Mouse (Mus musculus) gastrocnemius, postnatal 10 days (tissue): ENCODE results near the gene Bri3bp. TPM values are rescaled to one million over a fixed set of nuclear protein-coding genes. Genes with fewer than 3 reads are reported as not detected.
"Not testable (repeated sequence)": the region's sequence is repeated elsewhere in the genome, so short reads cannot be mapped to it uniquely, and the experiment has no call there.

ENCODE experiments used
- DNase-seq: peaks from one replicate; pipeline ENCODE4 v3.0.0; 2021; ENCODE audit warnings: mixed read lengths
- long read RNA-seq, 2 experiments: library from polyadenylated mRNA; stranded (forward); transcript quantifications; one replicate each; pipeline ENCODE4 v2.0.0; 2021
- total RNA-seq, 2 experiments: library from RNA; stranded (reverse); gene quantifications; 2 replicates each; pipeline ENCODE4 v1.2.3; 2021

Gene Bri3bp
- 1 to 10 TPM; 7.6 to 8.0 TPM for total RNA-seq
- long read RNA-seq, experiment 1, full-length matches to known transcripts, result 12 of 12 reads
- long read RNA-seq, experiment 1, partial matches to known transcripts, result 0 of 12 reads
- long read RNA-seq, experiment 1, other reads (novel, unspliced or antisense), result 0 of 12 reads
- long read RNA-seq, experiment 2, full-length matches to known transcripts, result 12 of 13 reads
- long read RNA-seq, experiment 2, partial matches to known transcripts, result 0 of 13 reads
- long read RNA-seq, experiment 2, other reads (novel, unspliced or antisense), result 1 of 13 reads

DNA sequence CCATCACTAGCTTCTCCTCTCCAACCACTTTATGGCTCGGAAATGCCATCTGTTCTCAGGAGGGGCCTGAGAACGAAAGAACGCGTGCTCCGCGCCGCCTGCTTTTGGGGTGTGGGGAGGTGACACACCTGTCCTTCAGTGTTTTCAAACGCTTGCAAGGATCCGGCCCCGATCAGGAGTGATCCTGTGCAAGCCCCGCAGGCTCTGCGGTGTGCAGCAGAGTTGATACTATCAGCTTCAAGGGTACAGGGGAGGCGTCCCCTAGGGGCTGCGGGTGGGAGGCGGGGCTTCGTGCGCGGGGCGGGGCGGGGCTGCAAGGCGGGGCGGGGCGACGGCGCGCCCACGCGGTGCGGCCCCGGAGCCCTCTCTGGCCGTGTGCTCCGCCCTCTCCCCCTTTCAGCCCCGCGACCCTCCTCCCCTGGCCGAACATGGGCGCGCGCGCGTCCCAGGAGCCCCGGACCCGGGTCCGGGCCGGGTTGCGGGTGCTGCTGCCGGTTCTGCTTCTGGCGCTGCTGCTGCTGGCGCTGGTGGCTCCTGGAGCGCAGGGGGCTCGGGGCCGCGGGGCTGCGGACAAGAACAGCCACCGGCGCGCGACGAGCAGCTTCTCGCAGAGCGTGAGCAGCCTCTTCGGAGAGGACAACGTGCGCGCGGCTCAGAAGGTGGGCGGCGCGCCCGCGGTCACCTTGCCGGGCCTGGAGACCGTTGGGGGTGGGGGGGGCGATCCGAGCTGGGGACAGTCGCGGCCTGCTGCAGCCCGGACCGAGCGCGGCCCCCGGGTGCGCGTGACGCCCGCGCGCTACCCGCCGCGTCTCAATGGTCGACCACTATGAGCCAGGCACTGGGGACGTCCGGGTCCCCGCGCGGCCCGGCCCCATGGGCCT lies at the start of gene Bri3bp:
Bri3bp (plus strand) TSS at position 335 of the 881 bp plus-strand sequence.
- DNase-seq, result peak; percentile 53

DNA sequence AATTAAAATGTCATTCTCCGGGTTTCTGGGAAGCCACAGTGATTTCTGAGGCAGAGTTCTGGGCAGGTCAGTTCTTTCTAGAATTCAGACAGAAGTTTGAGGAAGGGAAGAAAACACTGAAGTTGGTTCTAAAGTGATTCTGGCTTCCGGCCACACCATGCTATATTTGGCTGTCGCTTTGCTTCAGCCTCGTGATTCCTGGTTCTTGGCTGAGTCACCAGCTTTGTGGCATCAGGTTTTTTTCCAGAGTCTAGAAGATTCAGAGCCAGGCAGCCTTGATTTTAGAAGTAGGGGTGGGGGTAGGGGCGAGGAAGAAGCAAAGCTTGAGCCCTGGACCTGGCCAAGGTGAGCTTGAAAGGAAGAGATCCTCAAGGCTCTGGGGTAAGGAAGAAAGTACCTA lies 49.8 kb upstream of the Bri3bp start:
- no peak for DNase-seq

DNA sequence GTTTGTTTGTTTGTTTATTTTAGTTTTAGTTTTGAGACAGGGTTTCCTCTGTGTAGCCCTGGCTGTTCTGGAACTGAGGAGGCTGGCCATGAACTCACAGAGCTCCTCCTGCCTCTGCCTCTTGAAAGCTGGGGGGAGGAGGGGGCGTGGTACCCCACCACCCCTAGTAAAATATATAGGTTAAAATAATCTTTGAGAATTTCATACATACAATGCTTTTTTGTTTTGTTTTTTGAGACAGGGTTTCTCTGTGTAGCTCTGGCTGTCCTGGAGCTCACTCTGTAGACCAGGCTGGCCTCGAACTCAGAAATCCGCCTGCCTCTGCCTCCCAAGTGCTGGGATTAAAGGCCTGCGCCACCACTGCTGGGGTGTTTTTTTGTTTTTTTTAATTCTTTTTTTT lies 49.2 kb upstream of the Bri3bp start:
- not testable (repeated sequence) for DNase-seq

DNA sequence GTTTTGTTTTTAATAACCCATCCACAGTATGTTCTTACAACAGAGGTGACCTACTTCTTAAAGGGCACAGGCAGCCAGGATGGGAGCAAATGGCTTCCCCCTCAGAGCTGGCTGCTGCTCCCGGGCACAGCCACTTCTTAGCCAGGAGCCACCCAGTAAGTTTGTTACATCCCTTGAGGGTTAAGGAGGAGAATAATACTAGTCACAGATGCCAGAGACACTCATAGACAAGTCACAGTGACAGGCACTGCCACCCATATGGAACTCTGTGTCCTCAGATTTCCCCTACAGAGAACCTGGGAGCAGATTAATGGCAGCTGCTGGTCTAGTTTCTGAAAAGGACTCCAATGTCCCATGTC lies 48.8 kb upstream of the Bri3bp start:
- DNase-seq, result no peak

DNA sequence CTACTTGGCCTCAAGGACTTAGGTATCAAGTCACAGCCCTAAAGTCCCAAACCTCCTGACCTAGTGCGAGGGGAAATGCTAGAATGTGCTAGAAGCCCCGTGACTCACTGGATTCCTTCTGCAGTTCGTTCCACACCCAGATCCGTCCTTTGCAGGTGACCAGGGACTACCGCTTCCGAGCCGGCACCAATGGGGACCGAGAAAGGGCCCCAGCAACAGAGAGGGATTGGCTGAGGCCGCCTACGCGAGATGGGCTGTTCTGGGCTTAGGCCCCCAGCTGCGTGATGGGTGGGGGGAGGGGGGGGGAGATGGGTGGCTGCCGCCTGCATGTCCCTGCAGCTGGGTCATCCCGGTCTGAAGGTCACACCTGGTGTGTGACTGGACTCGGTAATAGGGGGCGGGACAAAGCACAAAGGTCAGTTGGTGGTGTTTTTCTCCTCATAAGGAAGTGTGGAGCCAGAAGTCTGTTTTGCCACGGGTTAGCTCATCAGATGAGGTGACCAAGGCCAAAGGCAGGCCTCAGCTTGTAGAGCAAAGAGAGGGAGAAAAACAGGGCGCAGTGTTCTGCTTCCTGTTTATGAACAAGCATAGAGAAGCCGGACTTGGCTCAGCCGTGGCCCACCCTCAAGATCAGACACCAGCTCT lies 48.3 kb upstream of the Bri3bp start:
- DNase-seq, result peak; percentile 92

DNA sequence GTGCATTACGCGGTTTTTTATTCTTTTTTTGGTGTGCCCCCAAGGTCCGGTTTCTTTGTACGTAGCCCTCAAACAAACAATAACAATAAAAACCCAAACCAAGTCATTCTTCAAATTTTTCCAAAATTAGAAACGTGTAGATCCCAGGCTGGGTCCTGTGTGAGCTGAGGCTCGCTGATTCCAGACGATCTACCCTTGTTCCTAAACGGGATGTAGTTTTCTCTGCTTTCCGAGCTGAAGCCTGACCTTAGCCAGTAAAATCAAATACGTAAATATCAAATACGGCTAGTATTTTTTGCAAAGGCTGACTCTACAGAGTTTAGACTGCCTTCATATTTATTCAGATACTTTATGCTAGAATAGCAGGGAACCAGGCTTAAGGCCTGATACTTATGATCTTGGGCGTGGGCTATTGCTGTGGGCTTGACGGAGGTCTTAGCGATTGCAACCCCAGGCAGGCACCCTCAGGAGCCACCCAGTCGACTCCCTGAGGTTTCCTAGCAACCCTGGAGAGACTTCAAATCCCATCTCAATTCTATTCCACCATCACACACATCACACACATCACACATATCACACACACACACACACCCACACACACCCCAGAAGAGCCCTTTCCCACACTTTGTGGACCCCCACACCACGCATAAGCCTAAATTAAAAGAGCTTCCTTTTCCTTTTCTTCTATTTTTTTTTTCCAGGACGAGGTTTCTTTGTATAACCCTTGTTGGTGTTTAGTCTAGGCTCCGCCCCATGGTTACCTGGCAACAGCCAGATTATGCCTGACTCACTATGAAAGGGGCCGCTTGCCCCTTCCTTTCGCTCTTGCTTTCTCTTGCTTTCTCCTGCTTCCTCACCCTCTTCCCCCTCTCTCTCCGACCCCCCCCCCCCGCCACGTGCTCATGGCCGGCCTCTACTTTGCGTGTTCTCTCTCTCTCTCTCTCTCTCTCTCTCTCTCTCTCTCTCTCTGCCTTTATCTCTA lies 47.5 kb upstream of the Bri3bp start:
- DNase-seq, result peak; percentile 64

DNA sequence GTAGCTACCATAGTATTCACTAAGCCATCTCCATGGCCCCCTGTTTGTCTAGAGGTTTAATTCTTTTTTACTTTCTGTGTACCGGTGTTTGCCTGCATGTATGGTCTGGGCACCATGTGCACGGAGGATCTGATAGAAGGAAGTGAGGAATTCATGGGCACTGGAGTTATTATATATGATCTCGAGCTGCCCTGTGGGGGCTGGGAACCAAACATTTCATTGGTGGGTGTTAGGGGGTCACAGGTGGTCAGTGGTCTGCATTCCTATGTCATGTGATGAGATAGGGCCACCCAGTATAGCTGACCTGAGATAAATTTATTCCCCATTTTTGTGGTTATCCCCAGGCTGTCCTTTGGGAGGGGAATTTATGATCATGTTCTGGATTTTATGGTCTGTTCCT lies 46.4 kb upstream of the Bri3bp start:
- DNase-seq, result no peak

DNA sequence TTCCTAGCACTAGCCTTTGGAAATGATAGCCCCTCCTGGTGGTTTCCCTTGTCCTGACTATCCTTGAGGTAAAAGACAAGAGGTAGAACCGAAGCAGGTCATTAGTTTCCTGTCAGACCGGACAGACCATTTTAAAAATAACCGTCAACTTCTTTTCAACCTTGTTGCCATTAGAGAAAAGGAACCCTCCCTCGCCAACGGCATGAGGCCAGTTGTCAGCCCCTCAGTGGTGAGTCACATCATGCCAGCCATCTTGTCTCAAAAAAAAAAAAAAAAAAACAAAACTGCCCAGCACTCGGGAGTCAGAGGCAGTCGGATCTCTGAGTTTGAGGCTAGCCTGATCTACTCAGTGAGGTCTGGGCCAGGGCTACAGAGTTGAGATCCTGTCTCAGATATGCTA lies 40.5 kb upstream of the Bri3bp start:
- DNase-seq, result no peak

DNA sequence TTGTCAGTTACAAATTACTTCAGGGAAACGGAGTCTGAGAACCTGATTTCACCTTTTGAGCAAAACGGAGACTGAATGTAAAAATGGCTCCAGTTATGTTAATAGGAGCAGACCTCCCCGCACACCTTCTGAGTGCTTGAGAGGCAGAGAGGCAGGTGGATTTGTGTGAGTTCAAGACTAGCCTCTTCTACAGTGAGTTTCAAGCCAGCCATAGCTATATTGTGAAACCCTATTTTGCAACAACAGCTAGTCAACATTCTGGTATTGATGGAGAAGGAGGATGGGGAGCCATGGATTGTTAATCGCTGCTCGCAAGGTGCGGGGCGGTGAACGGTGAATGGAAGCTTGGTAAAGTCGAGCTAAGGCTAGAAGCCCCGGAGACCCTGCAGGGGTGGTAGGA lies 38.9 kb upstream of the Bri3bp start:
- DNase-seq, result no peak

DNA sequence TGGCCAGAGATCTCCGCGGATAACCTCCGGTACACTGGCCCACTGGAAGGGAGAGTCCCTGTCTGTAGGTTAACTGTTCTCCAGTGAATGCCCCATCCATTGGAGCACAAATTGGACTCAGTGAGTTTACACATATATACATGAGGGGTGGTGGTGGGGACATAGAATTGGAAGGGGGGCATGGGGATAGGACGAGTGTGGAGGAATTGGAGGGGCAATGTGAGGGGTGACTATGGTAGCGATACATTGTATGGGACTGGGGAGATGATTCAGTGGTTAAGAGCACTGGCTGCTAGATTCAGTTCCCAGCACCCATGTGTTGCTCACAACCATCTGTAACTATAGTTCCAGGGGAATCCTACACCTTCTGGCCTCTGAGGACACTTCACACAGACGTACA lies 38.4 kb upstream of the Bri3bp start:
- no peak for DNase-seq

DNA sequence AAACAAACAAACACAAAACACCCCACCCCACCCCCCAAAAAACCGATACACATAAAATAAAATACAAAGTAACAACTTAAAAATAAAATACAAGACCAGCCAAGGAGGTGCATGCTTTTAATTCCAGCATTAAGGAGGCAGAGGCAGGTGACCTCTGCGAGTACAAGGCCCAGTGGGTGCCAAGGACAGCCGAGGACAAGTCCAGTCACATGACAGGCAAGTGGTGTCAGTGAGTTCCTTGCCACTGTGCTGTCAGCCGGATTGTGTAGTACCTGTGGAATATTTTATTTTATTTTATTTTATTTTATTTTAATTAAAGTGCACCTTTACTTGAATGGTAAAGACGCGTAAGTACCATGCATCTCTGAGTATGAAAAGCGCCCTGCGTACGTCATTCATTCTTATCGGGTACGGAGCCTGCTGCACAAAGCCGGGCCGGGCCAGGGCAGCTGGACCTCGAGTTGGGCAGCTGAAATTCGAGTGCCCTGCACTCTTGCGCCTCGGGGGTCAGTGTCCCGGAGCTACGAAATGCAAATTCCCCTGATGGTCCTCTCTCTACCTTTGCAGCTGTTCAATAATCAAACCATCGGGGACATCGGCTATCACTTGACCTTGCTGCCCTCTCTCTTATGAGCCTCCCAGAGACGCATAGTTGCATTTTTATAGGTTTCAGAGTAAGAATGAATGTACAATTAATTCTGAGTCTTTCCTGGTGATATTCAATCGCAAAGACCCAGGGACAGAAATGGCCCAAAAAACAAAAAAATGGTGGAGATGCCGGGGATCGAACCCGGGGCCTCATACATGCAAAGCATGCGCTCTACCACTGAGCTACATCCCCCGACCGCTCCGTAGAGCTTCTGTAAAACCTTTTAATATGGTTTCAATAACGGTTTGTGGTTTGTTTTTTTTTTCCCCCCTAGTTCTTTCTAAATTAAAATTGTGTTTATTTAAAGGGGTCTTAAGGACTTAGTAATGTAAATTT lies 37.6 kb upstream of the Bri3bp start:
- peak; percentile 57 for DNase-seq

DNA sequence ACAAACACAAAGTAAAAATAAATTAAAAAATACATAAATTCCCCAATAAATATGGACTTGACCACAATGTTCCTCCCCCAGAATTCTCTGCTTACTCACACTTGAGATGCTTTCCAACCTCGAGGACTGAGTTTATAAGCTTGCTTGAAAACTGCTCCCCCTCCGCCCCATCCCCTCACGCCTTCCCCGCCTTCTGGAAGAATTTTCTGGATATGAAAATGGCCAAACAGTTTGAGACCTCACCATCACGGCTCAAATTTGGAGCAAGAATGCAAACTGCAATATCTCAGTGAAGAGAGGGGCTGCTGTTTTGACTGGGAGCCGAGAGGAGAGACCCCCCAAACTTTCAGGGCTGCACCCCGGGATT lies 36.8 kb upstream of the Bri3bp start:
- no peak for DNase-seq

DNA sequence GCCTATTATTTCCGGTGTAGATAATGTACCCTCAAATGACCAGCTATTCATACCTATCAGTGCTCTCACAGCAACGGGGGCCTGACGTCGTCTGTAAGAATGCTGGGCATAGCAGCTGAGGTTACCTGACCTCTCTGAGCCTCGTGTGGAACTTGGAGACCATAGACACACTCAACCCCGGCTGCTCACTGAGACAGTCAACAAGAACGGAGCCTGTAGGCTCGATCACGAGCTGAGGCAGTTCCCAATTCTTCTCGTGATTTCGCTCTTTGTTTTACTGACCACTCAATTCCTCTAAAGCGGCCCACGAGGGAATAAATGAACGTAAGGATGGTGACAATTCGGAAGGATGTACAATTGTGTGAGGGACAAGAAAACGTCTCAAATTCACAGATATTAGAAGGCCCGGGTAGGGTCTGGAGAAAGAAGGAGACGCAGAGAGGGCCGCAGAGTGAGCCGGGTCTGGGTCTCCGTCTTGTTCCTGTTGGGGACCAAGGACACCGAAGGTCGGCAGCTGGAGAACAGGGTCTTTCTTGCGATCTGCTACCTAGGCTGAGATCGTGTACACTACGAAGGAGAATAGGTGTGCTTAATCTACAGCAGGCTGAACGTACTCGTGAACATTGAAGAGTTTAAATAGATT lies 36.3 kb upstream of the Bri3bp start:
- DNase-seq, result peak; percentile 40

DNA sequence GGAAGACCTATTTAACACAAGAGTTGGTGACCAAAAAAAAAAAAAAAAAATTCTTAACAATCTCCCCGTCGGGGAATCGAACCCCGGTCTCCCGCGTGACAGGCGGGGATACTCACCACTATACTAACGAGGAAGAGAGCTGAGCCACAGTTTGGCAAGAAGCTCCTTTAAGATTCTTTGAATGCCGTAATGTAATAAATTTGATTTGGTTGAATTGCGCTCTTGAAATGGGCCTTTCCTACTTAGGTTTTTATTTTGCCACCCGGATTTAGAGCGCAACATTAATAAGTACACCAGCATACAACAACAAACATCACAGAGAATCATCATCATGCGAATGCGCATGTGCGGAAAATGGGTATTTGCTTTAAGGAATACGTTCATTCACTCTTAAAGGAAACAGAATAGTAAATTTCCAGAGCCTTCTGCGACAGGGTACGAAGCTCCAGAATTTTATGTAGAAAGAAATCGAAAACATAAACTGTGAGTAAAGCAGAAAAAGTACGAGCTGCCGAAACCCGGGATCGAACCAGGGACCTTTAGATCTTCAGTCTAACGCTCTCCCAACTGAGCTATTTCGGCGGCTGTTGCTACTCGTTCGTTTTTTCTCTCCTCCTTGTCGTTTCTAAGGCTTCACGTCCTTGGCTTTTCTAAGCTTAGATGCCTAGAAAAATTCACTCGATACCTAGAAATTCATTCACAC lies 35.7 kb upstream of the Bri3bp start:
- DNase-seq, result peak; percentile 79

DNA sequence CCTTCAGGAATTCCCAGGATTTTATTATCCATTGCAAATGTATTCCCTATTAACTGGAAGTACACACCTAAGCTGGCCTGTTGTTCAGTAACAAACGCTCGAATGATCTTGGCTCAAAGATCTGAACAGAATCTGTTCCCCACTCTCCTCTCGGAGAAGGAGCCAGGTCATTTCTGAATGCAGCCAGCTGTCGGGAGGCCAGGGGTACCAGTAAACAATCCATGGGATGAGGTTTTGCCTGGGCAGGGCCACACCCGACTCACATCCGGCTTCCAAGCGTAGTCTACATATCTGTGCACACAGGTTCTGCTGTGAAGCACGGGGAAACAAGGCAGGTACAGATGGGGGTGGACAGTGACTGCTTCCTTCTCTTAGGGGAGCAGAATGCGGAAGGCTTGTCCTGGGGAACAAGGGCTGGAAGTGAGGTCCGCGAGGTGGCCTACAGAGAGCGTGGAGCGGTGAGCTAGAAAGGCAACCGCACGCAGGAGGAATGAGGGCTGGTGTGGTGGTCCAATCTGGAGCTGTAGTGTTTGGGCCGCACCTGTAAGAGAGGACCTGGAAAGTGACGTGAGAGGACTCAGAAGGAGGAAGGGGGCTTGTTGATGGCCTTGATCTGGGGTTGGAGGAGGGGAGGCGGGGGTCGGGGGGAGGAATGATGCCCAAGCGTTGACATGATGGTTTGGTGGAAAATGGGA lies 34.9 kb upstream of the Bri3bp start:
- peak; percentile 36 for DNase-seq

DNA sequence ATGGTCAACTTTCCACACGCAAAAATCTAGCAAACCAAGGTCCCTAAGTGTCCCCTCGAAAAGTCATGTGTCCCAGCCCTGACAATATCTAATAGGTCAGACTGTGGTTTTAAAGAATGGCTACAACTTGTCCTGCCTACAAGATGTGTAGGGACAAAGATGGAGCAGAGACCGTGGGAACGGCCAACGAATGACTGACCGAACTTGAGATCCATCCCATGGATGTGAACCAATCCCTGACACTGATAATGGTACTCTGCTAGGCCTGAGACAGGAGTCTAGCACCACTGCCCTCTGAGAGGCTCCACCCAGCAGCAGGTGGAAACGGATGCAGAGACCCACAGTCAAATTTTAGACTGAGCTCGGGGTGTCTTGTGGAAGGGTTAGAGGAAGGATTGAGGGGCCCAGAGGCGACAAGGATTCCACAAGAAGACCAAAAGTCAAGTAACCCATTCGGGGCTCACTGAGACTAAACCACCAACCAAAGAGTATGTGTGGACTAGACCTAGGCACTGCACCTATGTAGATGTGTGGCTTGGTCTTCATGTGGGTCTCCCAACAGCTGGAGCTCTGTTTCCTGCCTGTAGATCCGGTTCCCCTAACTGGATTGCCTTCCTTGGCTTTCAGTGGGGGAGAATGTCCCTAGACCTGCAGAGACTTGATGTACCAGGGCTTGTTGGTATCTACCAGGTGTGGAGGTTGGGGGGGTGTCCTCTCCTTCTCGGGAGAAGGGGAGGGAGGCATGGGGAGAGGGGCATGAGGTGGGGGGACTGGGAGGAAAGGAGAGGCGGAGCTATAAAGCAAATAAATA lies 34.1 kb upstream of the Bri3bp start:
- no peak for DNase-seq

DNA sequence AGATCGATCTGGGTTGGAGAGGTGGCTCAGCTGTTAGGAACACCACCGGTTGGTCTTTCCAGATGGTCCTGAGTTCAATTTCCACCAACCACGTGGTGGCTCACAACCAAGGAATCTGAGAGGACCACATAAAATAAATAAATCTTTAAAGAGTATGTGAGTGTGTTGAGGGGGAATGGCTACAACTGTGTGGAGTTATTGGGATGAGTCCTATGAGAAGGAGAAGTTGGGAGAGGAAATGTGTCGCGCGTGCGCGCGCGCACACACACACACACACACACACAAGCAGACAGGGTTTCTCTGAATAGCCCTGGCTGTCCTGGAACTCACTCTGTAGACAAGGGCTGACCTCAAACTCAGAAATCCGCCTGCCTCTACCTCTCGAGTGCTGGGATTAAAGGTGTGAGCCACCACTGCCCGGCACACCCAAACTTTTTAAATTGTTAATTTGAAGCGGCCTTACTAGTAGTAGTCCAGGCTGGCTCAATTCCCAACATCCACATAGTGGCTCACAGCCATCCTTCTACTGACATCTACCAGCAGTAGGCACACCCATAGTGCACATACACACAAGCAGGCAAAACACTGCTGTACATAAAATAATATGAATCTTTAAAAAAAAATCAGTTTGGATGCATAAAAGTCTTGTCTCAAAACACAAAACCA lies 33.3 kb upstream of the Bri3bp start:
- DNase-seq, result no peak

DNA sequence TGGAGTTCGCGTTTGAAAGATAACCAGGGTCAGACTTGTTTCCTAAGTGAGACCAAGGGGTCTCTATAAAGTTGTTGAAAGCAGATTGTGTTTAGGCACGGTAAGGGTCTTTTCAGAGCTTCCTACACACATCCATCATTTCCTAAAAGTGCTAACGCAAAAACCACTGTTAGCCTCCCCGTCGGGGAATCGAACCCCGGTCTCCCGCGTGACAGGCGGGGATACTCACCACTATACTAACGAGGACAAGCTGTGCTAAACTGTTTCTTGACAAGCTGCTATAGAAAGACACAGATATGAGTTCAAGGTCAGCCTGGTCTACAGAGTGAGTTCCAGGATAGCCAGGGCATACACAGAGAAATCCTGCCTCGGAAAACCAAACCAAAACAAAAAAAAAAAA lies 32.5 kb upstream of the Bri3bp start:
- peak; percentile 84 for DNase-seq
